Mouse (Mus musculus) right cerebral cortex, postnatal 25 days (tissue): ENCODE measurements around the gene Bsg.

Experiments
- DNase-seq: peaks from one replicate; pipeline ENCODE4 v3.0.0; 2022

The Bsg gene

GRCm38 (mm10) chr10:79706406-79707094 is 2.3 kb downstream of the Bsg start:
- no peak for DNase-seq

- no peak for DNase-seq
Measured at GRCm38 (mm10) chr10:79707162-79707561, 2.9 kb downstream of the Bsg start.

- no peak for DNase-seq
Measured at GRCm38 (mm10) chr10:79707759-79708158, 3.5 kb downstream of the Bsg start.

- DNase-seq, result no peak
Measured at GRCm38 (mm10) chr10:79708668-79709067, 4.4 kb downstream of the Bsg start.

- DNase-seq, result no peak
Measured at GRCm38 (mm10) chr10:79709307-79709706, 5.0 kb downstream of the Bsg start.

GRCm38 (mm10) chr10:79712029-79712428 is 7.7 kb downstream of the Bsg start:
- DNase-seq, result no peak

- peak; percentile 69 for DNase-seq
Measured at GRCm38 (mm10) chr10:79712499-79713126, 8.3 kb downstream of the Bsg start.

- DNase-seq, result no peak
Measured at GRCm38 (mm10) chr10:79713163-79713562, 8.9 kb downstream of the Bsg start.

- no peak for DNase-seq
Measured at GRCm38 (mm10) chr10:79714996-79715395, 10.7 kb downstream of the Bsg start.

GRCm38 (mm10) chr10:79716254-79716987 is 12.1 kb downstream of the Bsg start, which contains the start of gene Hcn2:
Gene Hcn2, plus strand, starts transcription at chr10:79716634.
- peak; percentile 37 for DNase-seq

GRCm38 (mm10) chr10:79716988-79717355 is 12.7 kb downstream of the Bsg start:
- peak; percentile 61 for DNase-seq

GRCm38 (mm10) chr10:79717640-79718357 is 13.5 kb downstream of the Bsg start:
- DNase-seq, result no peak

GRCm38 (mm10) chr10:79721089-79721488 is 16.8 kb downstream of the Bsg start:
- no peak for DNase-seq

GRCm38 (mm10) chr10:79723047-79723446 is 18.8 kb downstream of the Bsg start:
- DNase-seq, result no peak

- DNase-seq, result no peak
Measured at GRCm38 (mm10) chr10:79723692-79724091, 19.4 kb downstream of the Bsg start.

GRCm38 (mm10) chr10:79726090-79726489 is 21.8 kb downstream of the Bsg start:
- DNase-seq, result no peak

- peak; percentile 61 for DNase-seq
Measured at GRCm38 (mm10) chr10:79728323-79729249, 24.3 kb downstream of the Bsg start.

GRCm38 (mm10) chr10:79729357-79729965 is 25.2 kb downstream of the Bsg start:
- no peak for DNase-seq

- DNase-seq, result no peak
Measured at GRCm38 (mm10) chr10:79732500-79732899, 28.2 kb downstream of the Bsg start.

GRCm38 (mm10) chr10:79733847-79734246 is 29.6 kb downstream of the Bsg start:
- DNase-seq, result no peak

- DNase-seq, result no peak
Measured at GRCm38 (mm10) chr10:79735361-79735760, 31.1 kb downstream of the Bsg start.

- DNase-seq, result no peak
Measured at GRCm38 (mm10) chr10:79736706-79737105, 32.4 kb downstream of the Bsg start.
